Mouse (Mus musculus) v-Abl transformed pro-B cells (cell line): ENCODE results near the gene Spon1.

Experiments
- in situ Hi-C, 2 experiments: fragments of 400-800 bp; cut with MboI; formaldehyde crosslinking; loops; one replicate each; pipeline ENCODE4 v1.15.1; 2025; ENCODE audit not compliant: unreplicated experiment in 2 of 2

Gene Spon1

GRCm38 (mm10) chr7:113765667-113766497, at the start of gene Spon1:
Spon1 (plus strand) TSS chr7:113765998.
- in situ Hi-C loops, result loop anchor here (25.0 kb wide), 3 partner anchors 246 to 746 kb away; partner anchors contain the start of gene Copb1 (in 1 of the 2)

GRCm38 (mm10) chr7:113721994-113722393, 43.8 kb upstream of the Spon1 start:
- in situ Hi-C loops, result no loop called here

DNA sequence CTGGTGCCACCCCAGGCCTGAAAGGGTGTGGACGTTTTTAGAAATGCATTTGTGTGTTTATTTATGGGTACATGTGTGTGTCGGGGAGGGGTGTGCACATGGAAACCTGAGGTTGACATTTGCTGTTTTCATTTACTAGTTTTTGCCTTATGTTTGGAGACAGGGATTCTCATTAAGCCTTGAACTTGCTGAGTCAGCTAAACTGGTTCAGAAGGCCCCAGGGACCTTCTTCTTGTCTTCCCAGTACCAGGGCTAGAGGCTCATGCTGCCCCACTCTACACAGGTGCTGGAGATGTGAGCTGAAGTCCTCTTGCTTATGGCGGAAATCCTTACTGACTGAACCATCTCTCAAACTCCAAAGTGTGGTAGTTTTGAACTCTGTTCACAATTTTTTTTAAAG, 41.9 kb upstream of the Spon1 start:
- in situ Hi-C loops, result no loop called here

- in situ Hi-C loops, result no loop called here
These were observed 37.6 kb upstream of the Spon1 start for GRCm38 (mm10) chr7:113727999-113728713.

GRCm38 (mm10) chr7:113728926-113729325, 36.9 kb upstream of the Spon1 start:
- in situ Hi-C loops, result no loop called here

DNA sequence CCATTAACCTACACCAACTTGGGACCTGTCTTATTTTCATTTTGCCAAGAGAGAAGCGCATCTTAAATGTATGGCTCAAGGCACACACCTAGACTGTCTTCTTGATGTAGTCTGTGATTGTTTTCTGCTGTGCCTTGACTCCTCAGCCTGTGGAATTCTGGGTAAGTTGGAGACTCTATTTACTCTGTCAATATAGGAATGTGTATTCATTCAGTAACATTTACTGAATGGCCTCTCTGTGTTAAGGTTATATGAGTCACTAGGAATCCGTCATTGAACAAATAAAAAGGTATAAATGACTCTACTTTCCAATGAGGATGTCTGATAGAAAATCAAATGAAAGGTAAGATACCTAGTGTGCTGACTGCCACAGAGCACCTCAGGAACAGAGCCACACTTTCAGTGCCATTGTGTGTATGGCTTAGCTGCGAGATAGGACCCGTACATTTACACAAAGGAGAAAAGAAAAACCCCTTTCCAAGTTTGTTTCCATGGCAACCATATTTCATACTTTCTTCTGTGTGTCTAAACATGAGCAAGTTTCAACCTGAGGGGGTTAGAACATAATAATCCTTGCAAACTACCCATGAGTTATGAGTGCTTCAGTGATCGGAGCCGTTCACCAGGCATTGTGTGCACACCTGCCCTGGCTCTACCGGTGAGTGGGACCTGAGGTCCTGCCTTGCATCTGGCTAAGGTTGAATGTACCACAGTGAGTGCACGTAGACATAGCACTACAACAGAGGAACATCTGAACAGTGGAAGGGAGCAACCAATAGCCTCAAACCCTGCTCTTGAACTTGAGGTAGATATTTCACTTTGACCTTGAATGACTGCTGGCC, 35.2 kb upstream of the Spon1 start:
- in situ Hi-C loops, result no loop called here

GRCm38 (mm10) chr7:113737790-113738362, 27.9 kb upstream of the Spon1 start:
- in situ Hi-C loops, result no loop called here

DNA sequence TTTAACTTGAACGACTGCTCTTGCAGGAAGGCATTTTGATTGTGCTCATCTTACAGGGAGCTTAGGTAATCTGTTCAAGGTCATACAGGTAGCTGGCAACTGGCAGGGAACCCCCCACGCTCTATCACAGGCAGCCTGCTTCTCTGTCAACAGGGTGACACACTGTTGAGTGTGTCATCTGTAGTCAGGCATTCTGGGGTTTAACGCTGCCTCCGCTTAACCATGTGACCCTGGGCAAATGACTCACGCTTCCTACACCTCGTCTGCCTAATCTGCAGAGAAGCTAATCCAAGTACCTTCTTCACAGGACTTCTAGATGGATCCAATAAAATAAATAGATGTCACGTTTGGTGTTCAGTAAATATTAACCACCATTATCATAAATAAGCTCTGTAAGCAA, 26.6 kb upstream of the Spon1 start:
- in situ Hi-C loops, result no loop called here

- in situ Hi-C loops, result loop anchor here in 1 of 2 experiments (10.0 kb wide), 2 partner anchors 282 to 368 kb away; no protein-coding TSS in a partner anchor
These were observed 23.2 kb upstream of the Spon1 start for GRCm38 (mm10) chr7:113742644-113743043.

DNA sequence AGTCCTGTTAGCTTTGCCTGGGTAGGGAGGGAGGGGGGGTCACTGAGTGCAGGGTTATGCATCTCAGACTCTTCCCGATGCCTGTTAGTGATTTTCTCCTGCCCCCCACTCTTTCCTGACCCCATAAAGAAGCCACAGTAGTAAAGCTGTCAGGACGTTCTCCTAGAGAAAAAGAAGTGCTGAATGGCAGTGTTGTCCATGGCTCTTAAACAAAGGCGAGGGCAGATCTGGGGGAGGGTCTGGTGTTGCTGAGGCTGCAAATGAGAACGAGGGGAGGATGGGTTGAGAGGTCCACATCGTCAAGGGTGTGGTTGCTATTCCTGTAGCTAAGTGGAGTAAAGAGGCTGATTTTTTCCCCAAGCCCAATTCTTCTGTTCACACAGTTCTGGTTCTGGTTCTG, 21.8 kb upstream of the Spon1 start:
- in situ Hi-C loops, result loop anchor here in 1 of 2 experiments (10.0 kb wide), 2 partner anchors 281 to 369 kb away; no protein-coding TSS in a partner anchor

DNA sequence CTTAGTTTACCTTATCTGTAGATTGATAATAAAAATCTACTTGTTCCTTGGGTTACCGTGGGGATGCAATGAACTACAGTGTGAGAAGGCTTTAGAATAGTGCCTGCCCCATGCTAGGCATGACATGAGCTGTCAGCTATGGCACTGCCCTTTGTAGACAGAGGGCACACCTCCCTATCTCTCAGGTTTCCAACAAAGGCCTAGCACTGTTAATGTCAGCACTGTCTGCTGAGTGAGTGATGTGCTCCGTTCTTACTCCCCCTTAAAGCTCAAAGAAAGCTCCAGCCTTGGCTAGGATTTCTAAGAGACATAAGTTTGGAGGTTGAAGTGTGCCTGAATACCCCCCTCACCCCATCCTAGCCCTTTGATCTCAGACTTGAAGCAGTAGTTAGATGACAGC, 9.2 kb upstream of the Spon1 start:
- in situ Hi-C loops, result loop anchor here (5.0 to 25.0 kb wide), 4 partner anchors 256 to 1061 kb away; partner anchors contain the start of gene Copb1 (in 1 of the 2)

DNA sequence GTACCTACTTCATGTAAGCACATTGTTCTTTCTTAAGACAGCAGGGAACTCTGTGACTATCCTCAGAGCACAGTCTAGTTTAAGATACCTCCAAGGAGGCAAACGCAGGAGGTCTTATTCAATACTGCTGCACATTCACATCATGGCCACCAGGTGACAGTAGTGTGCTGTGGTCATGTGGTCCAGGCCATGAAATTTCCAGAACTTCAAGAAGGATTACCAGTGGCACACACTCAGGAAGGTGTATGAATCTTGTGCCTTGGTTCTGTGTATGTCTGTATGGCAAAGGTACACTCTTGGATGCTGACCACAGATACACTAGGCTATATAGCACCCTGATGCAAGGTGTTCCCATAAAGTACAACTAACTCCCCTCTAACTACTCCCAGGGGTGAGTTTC, 6.6 kb upstream of the Spon1 start:
- in situ Hi-C loops, result loop anchor here (5.0 to 25.0 kb wide), 4 partner anchors 253 to 1058 kb away; partner anchors contain the start of gene Copb1 (in 1 of the 2)

GRCm38 (mm10) chr7:113765133-113765532, 665 bp upstream of the Spon1 start:
- in situ Hi-C loops, result loop anchor here (25.0 kb wide), 3 partner anchors 247 to 747 kb away; partner anchors contain the start of gene Copb1 (in 1 of the 2)

DNA sequence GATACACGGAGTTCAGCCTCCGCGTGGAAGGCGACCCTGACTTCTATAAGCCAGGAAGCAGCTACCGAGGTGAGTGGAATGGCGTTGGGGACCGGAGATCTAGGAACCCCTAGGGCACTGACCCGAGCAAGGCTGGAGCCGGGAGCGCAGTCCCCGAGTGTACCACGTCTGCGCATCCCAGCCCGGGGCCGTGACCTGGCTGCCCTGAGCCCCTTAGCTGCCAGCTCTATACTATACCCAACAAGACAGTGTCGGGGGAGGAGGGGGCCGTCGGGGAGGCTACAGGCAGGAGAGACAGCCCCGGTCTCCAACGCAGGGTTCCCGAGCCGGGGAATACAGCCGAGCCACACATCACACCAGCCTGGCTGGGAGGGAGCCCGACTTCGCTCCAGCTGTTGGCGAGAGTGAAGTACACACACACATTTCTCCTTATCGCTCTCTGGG, 722 bp downstream of the Spon1 start:
- in situ Hi-C loops, result loop anchor here (25.0 kb wide), 3 partner anchors 246 to 746 kb away; partner anchors contain the start of gene Copb1 (in 1 of the 2)

DNA sequence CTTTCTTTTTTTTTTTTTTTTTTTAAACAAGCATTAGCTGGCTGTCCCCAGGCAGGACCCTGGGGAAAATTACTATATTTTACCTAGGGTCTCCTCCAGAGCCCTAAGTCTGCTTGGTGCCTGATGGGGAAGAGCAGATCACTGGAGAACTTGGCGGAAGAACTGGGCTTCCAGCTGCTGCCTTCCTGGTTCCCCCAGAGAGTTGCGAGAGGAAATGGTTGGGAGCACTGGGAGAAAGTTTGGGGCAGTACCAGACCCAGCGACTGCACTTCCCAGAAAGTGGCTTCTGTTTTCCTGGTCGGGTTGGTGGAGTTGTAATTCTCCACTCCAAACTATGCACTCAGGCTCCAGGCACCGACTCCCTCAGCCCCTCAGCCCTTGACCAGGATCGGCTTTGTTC, 1.7 kb downstream of the Spon1 start:
- in situ Hi-C loops, result loop anchor here (25.0 kb wide), 3 partner anchors 245 to 745 kb away; partner anchors contain the start of gene Copb1 (in 1 of the 2)

GRCm38 (mm10) chr7:113768174-113768935, 2.6 kb downstream of the Spon1 start:
- in situ Hi-C loops, result loop anchor here (25.0 kb wide), 3 partner anchors 244 to 744 kb away; partner anchors contain the start of gene Copb1 (in 1 of the 2)

DNA sequence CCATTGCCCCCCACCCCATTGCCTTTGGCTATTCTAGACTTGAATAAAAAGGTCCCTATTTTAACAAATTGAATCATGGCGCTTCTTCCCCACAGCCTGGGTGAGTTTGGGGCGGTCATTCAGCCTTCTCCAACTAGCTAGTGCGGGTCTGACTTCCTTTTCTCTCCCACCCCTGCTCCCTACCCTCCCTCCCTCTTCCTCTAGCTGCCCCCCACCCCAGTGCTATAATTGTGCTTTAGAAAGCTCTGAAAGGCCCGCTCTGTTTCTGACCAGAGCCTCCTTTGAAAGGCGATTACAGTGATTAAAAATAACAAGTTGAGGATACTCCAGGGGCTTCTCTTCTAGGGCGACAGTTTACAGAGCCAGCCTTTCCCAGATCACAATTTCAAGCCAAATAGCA, 3.5 kb downstream of the Spon1 start:
- in situ Hi-C loops, result loop anchor here (25.0 kb wide), 3 partner anchors 243 to 743 kb away; partner anchors contain the start of gene Copb1 (in 1 of the 2)

- in situ Hi-C loops, result loop anchor here (10.0 to 25.0 kb wide), 4 partner anchors 240 to 740 kb away; partner anchors contain the start of gene Copb1 (in 1 of the 2)
These were observed 6.3 kb downstream of the Spon1 start for GRCm38 (mm10) chr7:113772135-113772534.

DNA sequence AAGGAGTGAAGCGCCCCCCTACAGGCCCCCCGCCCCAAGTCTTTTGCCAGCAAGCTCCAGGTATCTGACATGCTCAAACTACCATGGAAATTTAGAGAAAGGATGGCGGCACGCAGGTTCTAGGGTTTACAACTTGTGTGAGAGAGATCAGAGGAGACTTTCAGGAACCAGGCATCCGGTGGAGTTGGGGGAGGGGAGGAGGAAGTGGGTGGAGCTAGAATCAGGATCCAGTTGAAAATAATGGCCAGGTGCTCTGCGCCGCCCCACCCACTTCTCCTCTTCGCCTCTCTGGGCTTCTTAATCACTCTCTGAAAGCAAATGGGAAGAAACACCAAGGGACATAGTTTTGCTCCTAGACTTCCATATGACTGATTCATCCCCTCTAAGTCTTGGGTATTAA, 7.6 kb downstream of the Spon1 start:
- in situ Hi-C loops, result loop anchor here (10.0 to 25.0 kb wide), 4 partner anchors 239 to 739 kb away; partner anchors contain the start of gene Copb1 (in 1 of the 2)
